8 mouse cellular contexts compared by ENCODE assay signal in genomic region chr4:33147825-33148224, GRCm38 (mm10). TPM values are rescaled to one million over a fixed set of nuclear protein-coding genes. Genes with fewer than 3 reads are reported as not detected.
DNase-seq lines count a peak whose midpoint lies in the region; ATAC-seq and TF ChIP-seq lines count a peak whose summit lies in the region.

No protein-coding gene starts in this region.

- H3K4me2 ChIP-seq in forebrain, postnatal 0 days (ENCODE audit: low read depth) = no peak overlapping the region
- no peak overlapping the region for H3K4me2 ChIP-seq in forebrain, embryonic 16.5 days (ENCODE audit: low read length)
- H3K4me2 ChIP-seq in lung, embryonic 14.5 days = no peak overlapping the region

- no peak overlapping the region for H3K27ac ChIP-seq in forebrain, postnatal 0 days (ENCODE audit: low read depth, low read length)
- no peak overlapping the region for H3K27ac ChIP-seq in forebrain, embryonic 16.5 days (ENCODE audit: low read length)
- H3K27ac ChIP-seq in lung, embryonic 14.5 days (ENCODE audit: low read depth) = no peak overlapping the region

- H3K4me1 ChIP-seq in forebrain, postnatal 0 days (ENCODE audit: insufficient read depth) = no peaks in the 10 kb centered on the region
- no peaks in the 10 kb centered on the region for H3K4me1 ChIP-seq in forebrain, embryonic 16.5 days (replicated peaks; ENCODE audit: control insufficient read depth, insufficient read depth, low read length)
- peaks cover 3% of the 10 kb centered on the region; the same call in 1 of the 2 replicates for H3K4me1 ChIP-seq in lung, embryonic 14.5 days (ENCODE audit: insufficient read depth)

- no peaks in the 10 kb centered on the region for H3K9me3 ChIP-seq in forebrain, postnatal 0 days (ENCODE audit: low read length)
- H3K9me3 ChIP-seq in forebrain, embryonic 16.5 days (ENCODE audit: control insufficient read depth, low read length) = no peaks in the 10 kb centered on the region
- H3K9me3 ChIP-seq in lung, embryonic 14.5 days (ENCODE audit: low read depth, low read length) = no peaks in the 10 kb centered on the region

- 14% methylated on average over 2 of the region's 2 CpGs for WGBS in forebrain, postnatal 0 days
- 7% methylated on average over 2 of the region's 2 CpGs for WGBS in forebrain, embryonic 16.5 days
- 8% methylated on average over 2 of the region's 2 CpGs for WGBS in lung, embryonic 14.5 days

- H3K27me3 ChIP-seq in forebrain, postnatal 0 days (ENCODE audit: insufficient read depth, low read length) = no peaks in the 10 kb centered on the region
- H3K27me3 ChIP-seq in forebrain, embryonic 16.5 days (replicated peaks; ENCODE audit: control insufficient read depth, insufficient read depth, low read length) = no peaks in the 10 kb centered on the region
- no peaks in the 10 kb centered on the region for H3K27me3 ChIP-seq in lung, embryonic 14.5 days (ENCODE audit: insufficient read depth, low read length)

- TF ChIP-seq CTCF in forebrain, postnatal 0 days (IDR thresholded peaks at IDR 0.05; ENCODE audit: low read depth) = peak; percentile 73
- TF ChIP-seq CTCF in lung, embryonic 14.5 days (IDR thresholded peaks at IDR 0.05; ENCODE audit: low read depth) = peak; percentile 67

- H3K4me3 ChIP-seq in forebrain, postnatal 0 days (ENCODE audit: low read depth, low read length) = no peak overlapping the region
- H3K4me3 ChIP-seq in forebrain, embryonic 16.5 days (replicated peaks; ENCODE audit: low read length) = no peak overlapping the region
- no peak overlapping the region for H3K4me3 ChIP-seq in lung, embryonic 14.5 days (ENCODE audit: low read depth, low read length)

- H3K9ac ChIP-seq in forebrain, postnatal 0 days = no peak overlapping the region
- no peak overlapping the region for H3K9ac ChIP-seq in forebrain, embryonic 16.5 days (replicated peaks; ENCODE audit: low read depth, low read length)
- H3K9ac ChIP-seq in lung, embryonic 14.5 days = no peak overlapping the region

- ATAC-seq in forebrain, postnatal 0 days = no peak
- ATAC-seq in forebrain, embryonic 16.5 days = no peak
- ATAC-seq in lung, embryonic 14.5 days (ENCODE audit: insufficient read depth) = no peak

- peak; percentile 72 for DNase-seq in forebrain, postnatal 0 days
- peak; percentile 9 to 15 for DNase-seq in right cerebral cortex, adult 2 months (ENCODE audit: low spot score in 2 of 2)
- no peak for DNase-seq in right cerebral cortex, postnatal 36 days (ENCODE audit: low spot score in 2 of 2)
- DNase-seq in cerebellum, adult 11-12 months = peak; percentile 9
- peak; percentile 33 to 63 for DNase-seq in heart, postnatal 14 days
- DNase-seq in lung, embryonic 14.5 days = peak; percentile 88
- peak; percentile 69 for DNase-seq in thymus, postnatal 0 days (ENCODE audit: low spot score)

- no peaks in the 10 kb centered on the region for H3K36me3 ChIP-seq in forebrain, postnatal 0 days (ENCODE audit: insufficient read depth)
- no peaks in the 10 kb centered on the region for H3K36me3 ChIP-seq in forebrain, embryonic 16.5 days (ENCODE audit: control insufficient read depth, insufficient read depth)
- no peaks in the 10 kb centered on the region for H3K36me3 ChIP-seq in lung, embryonic 14.5 days (ENCODE audit: insufficient read depth)

- intact Hi-C loops in heart, postnatal 14 days (cut with DNase I) = loop anchor here (1.0 to 5.0 kb wide), 3 partner anchors 44 to 144 kb away; partner anchors contain the start of gene Srsf12

RNA-seq across cellular contexts. Expression of gene Gabrr1, which starts 15.5 kb away (rescaled TPM):
- total RNA-seq in forebrain, postnatal 0 days (2014; rRNA removed) = 0.46 and 0.67 TPM in 2 replicates
- 0.22 and 0.25 TPM in 2 replicates for polyA plus RNA-seq in forebrain, postnatal 0 days (2015; fragmentation: Nextera tagmentation; extraction: Ambion mirVana)
- 0.14 TPM in 1 of 2 replicates, not detected in the other for polyA plus RNA-seq in forebrain, embryonic 16.5 days (2015; fragmentation: Nextera tagmentation; extraction: Ambion mirVana)
- under 1 TPM; 0.49 to 0.67 TPM for total RNA-seq in heart, postnatal 14 days (2021)
- polyA plus RNA-seq in lung, embryonic 14.5 days (2014; fragmentation: Nextera tagmentation; extraction: Ambion mirVana) = not detected in 2 replicates
- 0.09 TPM in 1 of 2 replicates, not detected in the other for polyA plus RNA-seq in thymus, postnatal 0 days (2015; fragmentation: Nextera tagmentation; extraction: Ambion mirVana)

RNA-seq across cellular contexts. Expression of gene Pm20d2, which starts 41.7 kb away (rescaled TPM):
- 8.0 and 11.3 TPM in 2 replicates for total RNA-seq in forebrain, postnatal 0 days (2014; rRNA removed)
- polyA plus RNA-seq in forebrain, postnatal 0 days (2015; fragmentation: Nextera tagmentation; extraction: Ambion mirVana) = 2.3 and 3.3 TPM in 2 replicates
- 2.8 and 2.9 TPM in 2 replicates for polyA plus RNA-seq in forebrain, embryonic 16.5 days (2015; fragmentation: Nextera tagmentation; extraction: Ambion mirVana)
- 10 to 100 TPM; 29.3 to 30.2 TPM for total RNA-seq in heart, postnatal 14 days (2021)
- polyA plus RNA-seq in lung, embryonic 14.5 days (2014; fragmentation: Nextera tagmentation; extraction: Ambion mirVana) = 0.70 and 0.99 TPM in 2 replicates
- 0.18 TPM in 1 of 2 replicates, not detected in the other for polyA plus RNA-seq in thymus, postnatal 0 days (2015; fragmentation: Nextera tagmentation; extraction: Ambion mirVana)

Comparison
In these comparisons a context has a peak if more than half of its experiments do, and no peak if none do; other contexts are left out.
1. DNase-seq: peak in forebrain, postnatal 0 days (single experiment), right cerebral cortex, adult 2 months (2 of 2), cerebellum, adult 11-12 months (single experiment), heart, postnatal 14 days (2 of 2), lung, embryonic 14.5 days (single experiment) and thymus, postnatal 0 days (single experiment); none in right cerebral cortex, postnatal 36 days (0 of 2).